Mouse (Mus musculus): ENCODE results near the gene Kif2a. TPM values are rescaled to one million over a fixed set of nuclear protein-coding genes. Genes with fewer than 3 reads are reported as not detected.
A peak's percentile ranks its signal among the peaks of the same experiment; 100 is the strongest.
"Not testable (repeated sequence)": the region's sequence is repeated elsewhere in the genome, so short reads cannot be mapped to it uniquely, and the experiment has no call there.

Gene Kif2a
- polyA plus RNA-seq, 1 experiment: 62.8 TPM

GRCm38 (mm10) chr13:107022266-107023171 is 593 bp upstream of the Kif2a start:
- peak in 1 of 2 experiments; percentile 65 for DNase-seq (ENCODE audit: extremely low spot score in 1 of 2, low spot score in 1 of 2)

- no peak for DNase-seq (ENCODE audit: extremely low spot score in 1 of 2, low spot score in 1 of 2)
Measured at GRCm38 (mm10) chr13:107019443-107019842, 2.5 kb downstream of the Kif2a start.

- DNase-seq (ENCODE audit: extremely low spot score in 1 of 2, low spot score in 1 of 2): no peak
Measured at GRCm38 (mm10) chr13:107013926-107014325, 8.0 kb downstream of the Kif2a start.

DNA sequence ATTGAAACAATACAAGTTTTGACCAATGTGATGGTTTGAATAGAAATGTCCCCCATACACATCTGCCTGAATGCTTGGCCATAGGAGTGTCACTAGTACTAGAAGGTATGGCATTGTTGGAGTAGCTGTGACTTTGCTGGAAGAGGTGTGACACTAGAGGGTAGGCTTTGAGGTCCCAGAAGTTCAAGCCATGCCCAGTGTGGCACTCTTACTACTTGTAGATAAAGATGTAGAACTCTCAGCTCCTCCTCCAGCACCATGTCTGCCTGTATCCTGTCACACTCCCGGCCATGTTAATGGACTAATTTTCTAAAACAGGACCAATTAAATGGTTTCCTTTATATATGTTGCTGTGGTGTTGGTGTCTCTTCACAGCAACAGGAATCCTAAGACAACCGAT is 10.3 kb downstream of the Kif2a start:
- no peak for DNase-seq (ENCODE audit: extremely low spot score in 1 of 2, low spot score in 1 of 2)

DNA sequence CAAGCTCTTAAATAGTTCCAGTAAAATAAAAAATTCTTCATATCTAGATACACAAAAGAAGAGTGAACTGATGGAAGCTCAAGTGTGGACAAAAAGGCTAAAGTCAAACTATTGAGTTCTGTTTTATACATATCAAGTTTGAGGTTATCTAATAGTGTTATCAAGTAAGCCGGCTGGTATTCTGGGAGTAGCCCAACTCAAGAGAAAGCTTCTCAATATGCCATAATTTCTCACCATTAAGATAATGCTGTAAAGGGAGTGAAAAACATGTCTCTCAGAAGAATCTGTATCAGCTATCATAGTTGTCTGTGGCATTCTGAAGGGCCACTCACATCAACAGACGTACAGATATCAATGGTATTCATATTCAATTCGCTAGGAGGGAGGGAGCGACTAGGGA is 13.8 kb downstream of the Kif2a start:
- no peak for DNase-seq (ENCODE audit: extremely low spot score in 1 of 2, low spot score in 1 of 2)

GRCm38 (mm10) chr13:107003211-107003610 is 18.7 kb downstream of the Kif2a start:
- no peak for DNase-seq (ENCODE audit: extremely low spot score in 1 of 2, low spot score in 1 of 2)

DNA sequence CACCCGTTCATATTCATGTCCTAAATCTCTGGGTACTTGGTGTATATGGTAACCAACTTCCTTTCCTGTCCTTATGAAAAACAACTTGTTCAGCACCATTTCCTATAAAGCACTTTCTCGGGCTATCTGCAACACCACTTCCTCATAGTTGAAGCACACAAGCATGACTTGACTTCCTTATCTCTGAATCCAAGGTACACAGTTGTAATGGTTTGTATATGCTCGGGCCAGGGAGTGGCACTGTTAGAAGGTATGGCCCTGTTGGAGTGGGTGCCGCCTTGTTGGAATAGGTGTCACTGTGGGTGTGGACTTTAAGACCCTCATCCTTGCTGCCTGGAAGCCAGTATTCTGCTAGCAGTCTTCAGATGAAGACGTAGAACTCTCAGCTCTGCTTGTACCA is 23.3 kb downstream of the Kif2a start:
- DNase-seq (ENCODE audit: extremely low spot score in 1 of 2, low spot score in 1 of 2): no peak

- no peak for DNase-seq (ENCODE audit: extremely low spot score in 1 of 2, low spot score in 1 of 2)
Measured at GRCm38 (mm10) chr13:106998026-106998425, 23.9 kb downstream of the Kif2a start.

DNA sequence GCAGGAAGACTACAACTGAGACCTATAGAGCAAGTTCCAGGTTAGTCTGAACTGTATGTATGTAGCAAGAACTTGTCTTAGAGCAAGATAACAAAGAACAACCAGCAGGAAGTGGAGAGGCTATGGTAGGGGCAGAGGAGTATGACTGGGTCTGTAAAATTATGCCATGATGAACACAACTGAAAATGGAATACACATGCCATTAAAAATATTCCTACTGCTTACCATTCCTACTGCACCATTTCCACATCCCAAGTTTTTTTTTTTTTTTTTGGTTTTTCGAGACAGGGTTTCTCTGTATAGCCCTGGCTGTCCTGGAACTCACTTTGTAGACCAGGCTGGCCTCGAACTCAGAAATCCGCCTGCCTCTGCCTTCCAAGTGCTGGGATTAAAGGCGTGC is 24.4 kb downstream of the Kif2a start:
- DNase-seq (ENCODE audit: extremely low spot score in 1 of 2, low spot score in 1 of 2): not testable (repeated sequence)

GRCm38 (mm10) chr13:106996891-106997290 is 25.0 kb downstream of the Kif2a start:
- no peak for DNase-seq (ENCODE audit: extremely low spot score in 1 of 2, low spot score in 1 of 2)

DNA sequence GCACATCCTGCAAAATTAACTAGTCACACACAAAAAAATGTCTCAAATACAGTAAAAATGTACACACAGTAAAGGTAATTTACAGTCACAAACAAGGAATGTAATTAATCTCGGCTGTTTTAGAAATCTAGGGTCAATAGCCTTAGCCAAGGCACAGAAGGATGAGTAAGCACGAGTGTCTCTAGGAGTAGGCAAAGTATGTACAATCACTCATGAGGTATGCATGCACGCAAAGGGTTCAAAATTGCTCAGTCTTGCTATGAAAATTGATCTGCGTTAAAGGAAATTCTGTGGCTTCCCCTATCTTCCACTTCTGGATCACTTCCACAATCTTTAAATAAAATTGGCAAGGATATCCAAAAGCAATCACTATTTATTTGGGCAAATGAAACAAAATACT is 60.4 kb downstream of the Kif2a start:
- no peak for DNase-seq (ENCODE audit: extremely low spot score in 1 of 2, low spot score in 1 of 2)

GRCm38 (mm10) chr13:106960557-106960956 is 61.4 kb downstream of the Kif2a start:
- DNase-seq (ENCODE audit: extremely low spot score in 1 of 2, low spot score in 1 of 2): no peak

- no peak for DNase-seq (ENCODE audit: extremely low spot score in 1 of 2, low spot score in 1 of 2)
Measured at GRCm38 (mm10) chr13:106958286-106958685, 63.6 kb downstream of the Kif2a start.

- DNase-seq (ENCODE audit: extremely low spot score in 1 of 2, low spot score in 1 of 2): no peak
Measured at GRCm38 (mm10) chr13:106957554-106957953, 64.4 kb downstream of the Kif2a start.

GRCm38 (mm10) chr13:106954880-106955279 is 67.0 kb downstream of the Kif2a start:
- no peak for DNase-seq (ENCODE audit: extremely low spot score in 1 of 2, low spot score in 1 of 2)

GRCm38 (mm10) chr13:106947583-106947982 is 74.3 kb downstream of the Kif2a start:
- DNase-seq (ENCODE audit: extremely low spot score in 1 of 2, low spot score in 1 of 2): no peak

DNA sequence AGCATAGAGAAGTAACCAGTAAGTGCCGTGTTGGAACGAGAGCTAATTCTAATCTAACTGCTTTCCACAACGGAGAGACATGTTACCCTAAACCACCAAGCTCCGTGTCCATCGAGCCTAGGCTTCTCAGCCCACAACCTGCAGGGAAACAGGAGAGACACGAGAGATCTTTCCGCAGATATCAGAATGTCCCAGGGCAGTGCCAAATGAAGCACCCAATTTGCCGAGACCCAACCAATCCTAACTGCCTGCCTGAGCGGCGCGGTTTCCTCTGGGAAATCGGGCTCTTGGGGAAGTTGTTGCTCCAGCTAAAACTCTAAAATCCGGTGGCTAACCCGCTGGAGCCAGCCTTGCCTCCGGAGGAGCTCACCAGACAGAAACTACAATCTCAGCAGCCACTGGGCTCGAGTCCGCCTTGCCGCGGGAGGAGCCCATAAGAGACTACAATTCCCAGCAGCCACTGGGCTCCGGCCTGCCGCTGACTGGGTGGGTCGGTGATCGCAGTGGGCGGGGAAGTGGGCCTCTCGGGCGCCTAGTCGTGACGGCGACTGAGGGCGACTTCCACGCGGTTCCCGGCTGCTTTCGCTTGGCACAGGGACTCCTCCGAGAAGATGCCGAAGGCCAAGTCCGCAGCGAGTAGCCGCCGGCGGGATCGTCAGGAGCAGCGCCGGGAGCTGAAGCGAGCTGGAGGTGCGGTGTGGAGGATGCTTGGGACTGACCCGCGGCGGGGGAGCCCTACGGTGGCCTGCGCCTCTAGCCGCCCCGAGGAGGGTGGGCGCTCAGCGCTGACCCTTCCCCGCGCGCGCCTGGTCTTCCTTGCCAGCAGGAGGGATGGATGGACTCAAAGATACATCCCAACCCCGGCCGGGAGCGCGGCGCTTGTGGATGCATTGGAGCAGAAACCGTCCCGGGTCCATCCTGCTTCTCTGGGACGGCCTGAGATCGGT is 75.1 kb downstream of the Kif2a start, which contains the start of gene Dimt1:
TSS of gene Dimt1 (plus strand) at position 534 of the 947 bp plus-strand sequence.
- peak; percentile 96 to 97 for DNase-seq (ENCODE audit: extremely low spot score in 1 of 2, low spot score in 1 of 2)

DNA sequence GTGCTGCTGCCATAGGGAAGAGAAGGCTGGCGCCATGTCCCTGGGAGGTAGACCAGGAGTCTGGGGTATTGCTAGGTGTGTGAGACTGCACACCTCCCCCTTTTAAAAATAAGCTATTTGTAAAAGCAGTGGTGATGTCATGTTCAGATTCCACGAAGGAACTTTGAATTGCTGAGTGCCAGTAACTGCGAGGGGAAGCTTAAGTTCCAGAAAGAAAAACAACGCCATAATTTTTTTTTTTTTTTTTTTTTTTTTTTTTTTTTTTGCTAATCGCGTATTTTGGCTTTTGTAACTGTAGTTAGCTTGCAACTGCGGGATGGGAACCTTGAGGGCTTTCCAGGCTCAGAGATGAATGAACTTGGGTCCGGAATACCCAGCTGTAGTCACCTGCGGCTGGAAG is 76.4 kb downstream of the Kif2a start:
- no peak for DNase-seq (ENCODE audit: extremely low spot score in 1 of 2, low spot score in 1 of 2)

DNA sequence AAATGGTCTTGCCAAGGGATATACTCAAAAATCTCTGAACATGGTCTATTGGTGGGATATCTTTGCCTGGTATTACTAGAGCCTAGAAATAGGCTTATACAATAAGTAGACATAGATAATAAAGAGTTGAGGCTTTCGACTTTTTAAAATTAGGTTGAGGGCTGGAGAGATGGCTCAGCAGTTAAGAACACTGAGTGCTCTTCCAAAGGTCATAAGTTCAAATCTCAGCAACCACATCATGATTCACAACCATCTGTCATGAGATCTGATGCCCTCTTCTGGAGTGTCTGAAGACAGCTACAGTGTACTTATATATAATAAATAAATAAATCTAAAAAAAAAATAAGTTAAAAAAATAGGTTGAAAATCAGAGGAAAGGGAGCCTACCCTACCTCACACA is 79.2 kb downstream of the Kif2a start:
- no peak for DNase-seq (ENCODE audit: extremely low spot score in 1 of 2, low spot score in 1 of 2)

DNA sequence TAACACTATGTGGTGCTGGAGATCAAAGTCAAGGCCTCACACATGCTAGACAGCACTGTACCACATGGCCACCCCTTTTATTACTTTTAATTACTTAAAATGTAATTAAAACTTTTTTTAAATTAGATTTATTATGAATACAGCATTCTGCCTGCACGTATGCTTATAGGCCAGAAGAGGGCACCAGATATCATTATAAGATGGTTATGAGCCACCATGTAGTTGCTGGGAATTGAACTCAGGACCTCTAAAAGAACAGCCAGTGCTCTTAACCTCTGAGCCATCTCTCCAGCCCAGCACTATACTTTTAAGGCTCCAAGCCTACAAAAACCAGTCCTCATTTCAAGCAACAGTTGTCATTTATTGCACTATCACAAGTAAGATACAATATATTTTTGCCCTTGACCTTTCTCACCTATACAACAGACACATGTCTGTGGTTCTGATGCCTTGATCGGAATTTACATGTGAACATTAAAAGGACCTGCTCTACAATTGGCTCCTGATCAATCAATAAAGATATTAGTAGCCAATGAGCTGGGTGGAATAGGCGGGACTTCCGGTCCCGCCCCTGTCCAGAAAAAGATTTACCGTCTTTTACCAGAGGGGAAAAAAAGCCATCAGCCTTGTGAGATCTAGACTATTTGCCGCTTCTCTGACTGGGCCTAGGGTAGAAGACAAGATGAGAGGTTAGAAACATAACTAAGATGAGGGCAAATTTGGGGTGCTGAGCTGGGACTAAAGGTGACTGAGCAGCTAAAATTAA is 80.5 kb downstream of the Kif2a start:
- no peak for DNase-seq (ENCODE audit: extremely low spot score in 1 of 2, low spot score in 1 of 2)

DNA sequence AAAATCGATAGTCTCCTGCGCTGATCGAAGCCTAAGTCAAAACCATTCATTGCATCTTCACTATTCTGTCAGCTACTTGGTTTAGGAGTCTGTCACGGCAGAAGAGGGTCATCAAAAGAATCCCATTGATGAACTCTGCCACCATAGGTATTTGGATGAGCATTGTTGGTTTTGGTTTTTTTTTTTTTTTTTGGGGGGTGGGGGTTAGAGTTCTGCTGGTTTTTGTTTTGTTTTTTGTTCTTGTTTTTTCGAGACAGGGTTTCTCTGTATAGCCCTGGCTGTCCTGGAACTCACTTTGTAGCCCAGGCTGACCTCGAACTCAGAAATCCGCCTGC is 84.8 kb downstream of the Kif2a start:
- DNase-seq (ENCODE audit: extremely low spot score in 1 of 2, low spot score in 1 of 2): no peak

All from frontal cortex, adult 2 months (tissue).